Mouse (Mus musculus): ENCODE measurements around the gene Eif5a.

DNA sequence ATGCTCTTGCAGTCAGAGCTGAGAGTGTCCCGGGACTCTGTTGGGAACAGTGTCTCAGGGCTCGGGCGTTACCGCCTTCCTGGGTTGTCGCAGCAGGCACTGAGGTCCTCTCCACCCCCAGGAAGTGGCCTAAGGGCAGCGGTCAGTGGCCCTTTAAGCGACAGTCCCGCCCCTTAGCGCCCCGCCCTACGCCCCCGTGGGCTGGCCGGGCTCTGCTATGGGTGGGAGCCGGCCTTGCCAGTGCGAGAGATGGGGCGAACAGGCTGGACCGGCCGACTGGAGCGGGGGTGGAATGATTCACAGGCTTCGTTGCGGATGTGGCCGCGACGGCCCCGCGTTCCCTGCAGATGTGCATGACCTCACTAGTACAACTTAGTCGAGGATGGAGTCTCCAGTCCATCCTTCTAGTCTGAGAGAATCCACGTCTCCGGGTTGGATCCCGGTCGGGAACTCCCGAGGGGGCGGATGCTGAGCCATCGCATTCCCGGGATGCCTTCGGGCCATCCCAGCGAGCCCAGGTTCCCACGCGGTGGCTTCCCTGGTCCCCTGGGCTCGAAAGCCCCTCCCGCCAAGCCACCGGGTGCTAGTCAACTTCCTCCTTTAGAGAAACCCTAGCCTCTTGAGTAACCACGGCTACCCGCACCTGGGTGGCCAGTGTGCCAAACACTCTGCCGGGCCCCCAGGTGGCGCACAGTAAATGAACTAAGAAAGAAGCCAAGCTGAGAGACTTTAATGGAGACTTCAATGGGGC, 40.7 kb downstream of the Eif5a start, which contains the start of gene Kctd11:
- TF ChIP-seq CTCF (IDR thresholded peaks at IDR 0.05; ENCODE audit: low read depth, low read length), result no peak
- TF ChIP-seq GATA1 (IDR thresholded peaks at IDR 0.05; ENCODE audit: borderline replicate concordance, low read length), result no peak
- TF ChIP-seq POLR2AphosphoS5 (IDR thresholded peaks at IDR 0.05; ENCODE audit: insufficient replicate concordance, low read depth, low read length), result no peak
